Mouse (Mus musculus) embryo, embryonic 9.5 days (tissue): ENCODE measurements around the gene 1700022I11Rik.

Experiments used
- DNase-seq: peaks from one replicate; pipeline ENCODE4 v3.0.0-alpha.2; 2017; ENCODE audit errors: extremely low spot score

1700022I11Rik gene

DNA sequence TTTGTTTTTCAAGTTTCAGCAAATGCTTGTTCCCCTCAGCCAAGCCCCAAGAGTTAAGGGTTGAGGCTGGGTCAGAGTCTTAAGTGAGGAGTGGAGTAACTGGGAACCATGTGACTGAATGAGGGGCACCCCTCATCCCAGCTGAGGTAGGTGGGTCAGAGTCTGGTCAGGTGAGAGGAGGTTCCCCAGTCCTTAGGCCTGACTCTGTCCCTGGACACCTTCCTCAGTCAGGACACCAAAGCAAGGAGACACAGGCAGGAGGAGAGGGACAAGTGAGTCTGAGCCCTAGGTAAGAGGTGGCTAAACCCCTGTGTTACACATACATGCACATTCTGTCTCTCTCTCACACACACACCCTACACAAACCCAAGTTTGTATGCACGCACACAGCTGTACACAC lies 63.1 kb downstream of the 1700022I11Rik start:
- DNase-seq = no peak
